Mouse (Mus musculus): ENCODE measurements at regions not wholly inside any gene's neighbourhood (a gene's known extent, or its start where the extent isn't known, plus 50 kb on each side); places are given as distances from the start of the nearest gene placed in this dataset.
A peak's percentile ranks its signal among the peaks of the same experiment; 100 is the strongest.

- DNase-seq (ENCODE audit: low spot score in 2 of 2) = no peak
Measured at GRCm38 (mm10) chr4:81730386-81730785, 287.8 kb upstream of the Mpdz start.

GRCm38 (mm10) chr4:81728961-81729360, 286.3 kb upstream of the Mpdz start:
- no peak for DNase-seq (ENCODE audit: low spot score in 2 of 2)

- DNase-seq (ENCODE audit: low spot score in 2 of 2) = no peak
Measured at GRCm38 (mm10) chr4:81727735-81728581, 285.3 kb upstream of the Mpdz start.

GRCm38 (mm10) chr4:81726761-81727723, 284.4 kb upstream of the Mpdz start:
- DNase-seq (ENCODE audit: low spot score in 2 of 2) = no peak

GRCm38 (mm10) chr4:81724751-81725150, 282.1 kb upstream of the Mpdz start:
- no peak for DNase-seq (ENCODE audit: low spot score in 2 of 2)

- no peak for DNase-seq (ENCODE audit: low spot score in 2 of 2)
Measured at GRCm38 (mm10) chr4:81712378-81712777, 269.8 kb upstream of the Mpdz start.

- no peak for DNase-seq (ENCODE audit: low spot score in 2 of 2)
Measured at GRCm38 (mm10) chr4:81695182-81695581, 252.6 kb upstream of the Mpdz start.

GRCm38 (mm10) chr4:81677205-81677604, 234.6 kb upstream of the Mpdz start:
- no peak for DNase-seq (ENCODE audit: low spot score in 2 of 2)

GRCm38 (mm10) chr4:81674871-81675270, 232.3 kb upstream of the Mpdz start:
- no peak for DNase-seq (ENCODE audit: low spot score in 2 of 2)

- DNase-seq (ENCODE audit: low spot score in 2 of 2) = no peak
Measured at GRCm38 (mm10) chr4:81673398-81674265, 231.0 kb upstream of the Mpdz start.

- no peak for DNase-seq (ENCODE audit: low spot score in 2 of 2)
Measured at GRCm38 (mm10) chr4:81671986-81672385, 229.4 kb upstream of the Mpdz start.

- no peak for DNase-seq (ENCODE audit: low spot score in 2 of 2)
Measured at GRCm38 (mm10) chr4:81669181-81669580, 226.6 kb upstream of the Mpdz start.

GRCm38 (mm10) chr4:81661096-81661495, 218.5 kb upstream of the Mpdz start:
- DNase-seq (ENCODE audit: low spot score in 2 of 2) = no peak

GRCm38 (mm10) chr4:81628496-81628828, 185.8 kb upstream of the Mpdz start:
- no peak for DNase-seq (ENCODE audit: low spot score in 2 of 2)

GRCm38 (mm10) chr4:81627714-81628495, 185.3 kb upstream of the Mpdz start:
- no peak for DNase-seq (ENCODE audit: low spot score in 2 of 2)

GRCm38 (mm10) chr4:81625348-81625934, 182.8 kb upstream of the Mpdz start:
- peak in 1 of 2 experiments; percentile 1 for DNase-seq (ENCODE audit: low spot score in 2 of 2)

- DNase-seq (ENCODE audit: low spot score in 2 of 2) = no peak
Measured at GRCm38 (mm10) chr4:81624111-81624510, 181.5 kb upstream of the Mpdz start.

- DNase-seq (ENCODE audit: low spot score in 2 of 2) = peak in 1 of 2 experiments; percentile 32
Measured at GRCm38 (mm10) chr4:81621391-81622137, 178.9 kb upstream of the Mpdz start.

GRCm38 (mm10) chr4:81617191-81617590, 174.6 kb upstream of the Mpdz start:
- DNase-seq (ENCODE audit: low spot score in 2 of 2) = no peak

- no peak for DNase-seq (ENCODE audit: low spot score in 2 of 2)
Measured at GRCm38 (mm10) chr4:81611191-81611590, 168.6 kb upstream of the Mpdz start.

All from urinary bladder, postnatal 36 days (tissue).